Mouse (Mus musculus) hindbrain, embryonic 13.5 days (tissue): ENCODE measurements around the gene Acot7. TPM values are rescaled to one million over a fixed set of nuclear protein-coding genes. Genes with fewer than 3 reads are reported as not detected.

ENCODE experiments used
- ATAC-seq: fragments of 200-750 bp; cut with Nextera tagmentation; 2 replicates; pipeline ENCODE4 v1.8.0; 2017; ENCODE audit warnings: moderate TSS enrichment; ENCODE audit not compliant: low FRiP score
- H3K27ac ChIP-seq: fragments of 300-500 bp; sonication (generic); 2 replicates; pipeline ENCODE4 v1.5.1; 2015; ENCODE audit warnings: inconsistent platforms, mild to moderate bottlenecking, moderate library complexity
- H3K27me3 ChIP-seq: fragments of 300-500 bp; sonication (generic); 2 replicates; pipeline ENCODE4 v1.6.1; 2015; ENCODE audit warnings: mild to moderate bottlenecking, inconsistent platforms
- H3K36me3 ChIP-seq: fragments of 300-500 bp; sonication (generic); 2 replicates; pipeline ENCODE4 v1.6.1; 2015; ENCODE audit warnings: mild to moderate bottlenecking, inconsistent platforms
- H3K4me1 ChIP-seq: fragments of 300-500 bp; sonication (generic); replicated peaks from 2 replicates; pipeline ENCODE4 v1.6.1; 2015; ENCODE audit warnings: inconsistent platforms
- H3K4me2 ChIP-seq: fragments of 300-500 bp; sonication (generic); 2 replicates; pipeline ENCODE4 v1.6.1; 2015; ENCODE audit warnings: inconsistent platforms, mild to moderate bottlenecking, moderate library complexity
- H3K4me3 ChIP-seq: fragments of 300-500 bp; sonication (generic); 2 replicates; pipeline ENCODE4 v1.5.1; 2015; ENCODE audit warnings: mild to moderate bottlenecking, inconsistent platforms
- H3K9ac ChIP-seq: fragments of 300-500 bp; sonication (generic); 2 replicates; pipeline ENCODE4 v1.6.1; 2015; ENCODE audit warnings: mild to moderate bottlenecking, inconsistent platforms
- H3K9me3 ChIP-seq: fragments of 300-500 bp; sonication (generic); 2 replicates; pipeline ENCODE4 v1.6.1; 2016; ENCODE audit warnings: inconsistent platforms
- WGBS: fragments of 180-500 bp; shearing (Covaris S2); methylation state at CpG from one replicate; pipeline ENCODE4 v1.1.7; 2015; 5-methylcytosine and 5-hydroxymethylcytosine counted together
- polyA plus RNA-seq: library from polyadenylated mRNA; unstranded; fragments of >200 nt; fragmentation: Nextera tagmentation; extraction: Ambion mirVana; gene quantifications from 2 replicates; pipeline ENCODE4 v1.2.1, GENCODE M21; 2015

The Acot7 gene
- polyA plus RNA-seq, 1 experiment from 2014 or later = 269 TPM

DNA sequence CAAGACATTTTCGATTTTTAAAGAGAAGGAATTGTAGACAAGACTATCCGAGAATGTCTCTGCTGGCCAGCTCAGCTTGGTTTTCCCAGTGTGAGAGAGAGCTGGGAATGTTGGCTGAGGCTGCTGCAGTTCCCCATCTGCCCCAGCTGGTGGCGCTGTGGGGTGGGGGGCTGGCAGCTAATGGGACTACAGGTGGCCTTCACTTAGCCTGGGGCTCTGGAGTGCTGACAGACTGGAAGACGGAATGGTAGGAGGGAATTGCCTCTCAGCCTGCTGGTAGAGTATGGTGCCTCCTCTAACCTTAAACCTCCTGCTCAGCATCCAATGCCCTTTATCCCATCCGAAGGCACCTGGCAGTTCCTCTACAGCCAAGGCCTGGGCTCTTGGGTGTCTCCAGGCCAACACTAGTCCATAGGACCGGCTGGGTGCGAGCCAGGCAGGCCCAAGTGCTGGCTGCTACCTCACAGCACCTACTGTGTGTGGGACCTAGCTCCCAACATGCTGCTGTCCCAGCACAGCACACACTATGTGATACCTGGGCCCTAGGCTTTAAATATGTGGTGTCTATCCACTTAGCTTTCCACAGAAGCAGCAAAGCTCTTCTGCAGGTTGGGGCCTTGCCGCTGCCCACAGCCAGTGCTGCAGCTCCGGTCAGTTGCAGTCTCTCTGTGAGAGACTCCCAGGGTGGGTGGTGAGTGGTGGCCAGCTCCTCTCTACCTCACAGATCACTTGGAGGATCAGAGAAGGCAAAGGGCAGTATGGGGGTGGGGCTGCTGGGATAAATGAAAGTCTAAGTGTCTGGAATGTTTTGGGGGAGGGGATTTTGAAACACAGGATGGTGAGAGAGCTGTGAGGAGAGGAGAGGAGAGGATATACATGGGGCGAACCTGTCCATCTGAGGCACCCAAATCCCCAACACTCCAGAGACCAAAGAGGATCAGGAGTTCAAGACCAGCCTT is 98.7 kb downstream of the Acot7 start:
- H3K9me3 ChIP-seq = no peaks in the 10 kb centered on the region
- H3K36me3 ChIP-seq = peaks cover 26% of the 10 kb centered on the region
- no peak for ATAC-seq
- no peak overlapping the region for H3K4me2 ChIP-seq
- H3K9ac ChIP-seq = no peak overlapping the region
- H3K4me1 ChIP-seq = peaks cover 36% of the 10 kb centered on the region
- no peak overlapping the region for H3K4me3 ChIP-seq
- 57% methylated on average over 10 of the region's 10 CpGs for WGBS
- H3K27ac ChIP-seq = no peak overlapping the region
- peaks cover 93% of the 10 kb centered on the region for H3K27me3 ChIP-seq

DNA sequence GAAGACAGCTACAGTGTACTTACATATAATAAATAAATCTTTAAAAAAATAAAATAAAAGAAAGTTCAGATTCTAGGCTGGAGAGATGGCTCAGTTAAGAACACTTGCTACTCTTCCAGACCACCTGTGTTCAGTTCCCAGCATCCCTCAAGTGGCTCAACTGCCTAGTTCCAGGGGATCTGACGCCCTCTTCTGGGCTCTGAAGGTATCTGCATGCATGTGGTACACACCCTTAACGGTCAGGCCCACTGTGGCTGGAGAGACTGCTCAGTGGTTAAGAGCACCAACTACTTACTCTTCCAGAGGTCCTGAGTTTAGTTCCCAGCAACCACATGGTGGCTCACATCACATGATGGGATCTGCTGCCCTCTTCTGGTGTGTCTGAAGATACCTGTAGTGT is 100.0 kb downstream of the Acot7 start:
- Histone ChIP-seq H3K9me3 (no peaks in the 10 kb centered on the region), H3K4me1 (peaks cover 29% of the 10 kb centered on the region), H3K4me2 (no peak overlapping the region), H3K27ac (no peak overlapping the region), H3K4me3 (no peak overlapping the region), H3K9ac (no peak overlapping the region), H3K36me3 (peaks cover 21% of the 10 kb centered on the region), H3K27me3 (peaks cover 93% of the 10 kb centered on the region)
- 74% methylated on average over 2 of the region's 2 CpGs for WGBS
- ATAC-seq = no peak

DNA sequence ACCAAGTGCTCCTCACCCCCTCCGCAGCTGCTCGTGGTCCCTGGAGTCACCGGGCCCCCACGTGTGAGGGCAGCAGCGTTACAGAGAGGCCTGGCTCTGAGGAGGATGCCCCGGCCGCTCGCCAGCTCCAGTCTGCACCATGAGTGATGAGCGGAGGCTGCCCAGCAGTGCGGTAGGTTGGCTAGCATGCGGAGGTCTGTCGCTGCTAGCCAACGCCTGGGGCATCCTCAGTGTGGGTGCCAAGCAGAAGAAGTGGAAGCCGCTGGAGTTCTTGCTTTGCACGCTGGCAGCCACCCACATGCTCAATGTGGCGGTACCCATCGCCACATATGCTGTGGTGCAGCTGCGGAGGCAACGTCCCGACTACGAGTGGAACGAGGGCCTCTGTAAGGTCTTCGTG is 101.1 kb downstream of the Acot7 start:
- H3K4me1 ChIP-seq = peaks cover 26% of the 10 kb centered on the region
- no peak for ATAC-seq
- H3K36me3 ChIP-seq = peaks cover 21% of the 10 kb centered on the region
- H3K4me2 ChIP-seq = no peak overlapping the region
- H3K27ac ChIP-seq = no peak overlapping the region
- peaks cover 98% of the 10 kb centered on the region for H3K27me3 ChIP-seq
- no peaks in the 10 kb centered on the region for H3K9me3 ChIP-seq
- no peak overlapping the region for H3K4me3 ChIP-seq
- WGBS = 85% methylated on average over 23 of the region's 23 CpGs
- H3K9ac ChIP-seq = no peak overlapping the region

DNA sequence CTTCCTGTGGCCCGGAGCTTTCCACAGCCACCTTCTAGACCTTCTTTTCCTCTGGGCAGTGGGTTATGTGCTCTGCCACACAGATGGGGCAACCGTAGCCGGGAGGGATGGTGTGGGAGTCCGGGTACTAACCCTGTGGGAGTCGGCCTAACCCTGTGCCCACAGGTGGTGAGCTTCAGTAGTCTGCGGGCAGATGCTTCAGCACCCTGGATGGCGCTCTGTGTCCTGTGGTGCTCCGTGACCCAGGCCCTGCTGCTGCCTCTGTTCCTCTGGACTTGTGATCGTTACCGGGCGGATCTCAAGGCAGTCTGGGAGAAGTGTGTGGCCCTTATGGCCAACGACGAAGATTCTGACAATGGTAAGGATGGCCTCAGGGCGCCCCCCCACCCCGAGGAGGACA is 103.7 kb downstream of the Acot7 start:
- Histone ChIP-seq H3K9ac (no peak overlapping the region), H3K4me3 (no peak overlapping the region), H3K4me2 (no peak overlapping the region), H3K9me3 (no peaks in the 10 kb centered on the region), H3K27me3 (peaks cover 98% of the 10 kb centered on the region), H3K27ac (no peak overlapping the region), H3K4me1 (peaks cover 22% of the 10 kb centered on the region), H3K36me3 (peaks cover 21% of the 10 kb centered on the region)
- WGBS = 61% methylated on average over 15 of the region's 15 CpGs
- no peak for ATAC-seq

DNA sequence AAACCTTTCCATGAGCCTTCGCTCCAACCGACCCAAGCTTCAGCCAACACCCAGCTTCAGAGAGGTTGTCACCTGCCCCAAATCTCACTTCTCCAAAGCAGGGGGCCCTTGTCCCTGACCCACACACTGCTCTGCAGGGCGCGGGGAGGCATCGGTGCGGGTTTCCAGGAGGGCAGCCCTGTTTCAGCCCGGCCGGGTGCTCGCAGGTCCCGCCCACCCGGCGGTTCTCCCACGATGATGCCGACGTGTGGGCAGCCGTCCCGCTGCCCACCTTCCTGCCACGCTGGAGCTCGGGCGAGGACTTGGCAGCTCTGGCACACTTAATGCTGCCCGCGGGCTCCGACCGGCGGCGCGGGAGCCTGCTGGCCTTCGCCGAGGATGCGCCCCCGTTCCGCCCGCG is 104.8 kb downstream of the Acot7 start:
- H3K27ac ChIP-seq = no peak overlapping the region
- H3K9me3 ChIP-seq = no peaks in the 10 kb centered on the region
- no peak for ATAC-seq
- H3K9ac ChIP-seq = peak overlapping the region; percentile 60
- peak overlapping the region; percentile 60 for H3K4me2 ChIP-seq
- 22% methylated on average over 32 of the region's 34 CpGs for WGBS
- H3K4me1 ChIP-seq = peaks cover 33% of the 10 kb centered on the region
- H3K4me3 ChIP-seq = peak overlapping the region; percentile 37
- peaks cover 21% of the 10 kb centered on the region for H3K36me3 ChIP-seq
- peaks cover 99% of the 10 kb centered on the region for H3K27me3 ChIP-seq

DNA sequence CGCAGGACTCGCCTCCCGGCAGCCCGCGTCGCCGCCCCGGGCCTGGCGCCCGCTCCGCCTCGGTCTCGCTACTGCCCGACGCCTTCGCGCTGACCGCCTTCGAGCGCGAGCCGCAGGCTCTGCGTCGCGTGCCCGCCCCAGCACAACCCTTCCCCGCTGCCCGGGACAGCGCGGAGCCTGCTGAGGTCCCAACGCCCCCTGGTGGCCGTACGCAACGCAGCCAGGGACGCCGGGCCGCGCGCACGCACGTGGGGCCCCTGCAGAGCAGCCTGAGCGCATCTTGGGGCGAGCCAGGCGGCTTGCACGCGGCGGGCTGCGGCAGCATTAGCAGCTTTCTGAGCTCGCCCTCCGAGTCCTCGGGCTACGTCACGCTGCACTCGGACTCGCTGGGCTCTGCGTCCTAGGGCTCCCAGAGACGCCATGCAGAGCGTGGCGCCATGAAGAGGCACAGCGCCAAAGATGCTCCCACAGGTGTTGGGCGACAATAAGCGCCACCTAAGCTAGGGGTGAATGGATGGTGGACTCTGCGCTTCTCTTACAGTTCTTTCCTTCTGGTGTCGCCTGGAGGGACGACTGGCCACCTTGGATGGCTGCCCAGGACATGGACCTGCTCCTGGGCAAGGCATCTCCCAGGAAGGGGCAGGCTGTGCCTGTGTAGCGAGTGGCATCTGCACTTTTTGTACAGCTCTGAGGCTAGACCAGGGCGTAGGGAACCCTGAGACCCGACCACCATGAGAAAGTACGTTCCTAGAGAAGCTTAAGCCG is 105.4 kb downstream of the Acot7 start:
- peaks cover 100% of the 10 kb centered on the region for H3K27me3 ChIP-seq
- no peaks in the 10 kb centered on the region for H3K9me3 ChIP-seq
- peaks cover 39% of the 10 kb centered on the region for H3K4me1 ChIP-seq
- peak overlapping the region; percentile 60 for H3K4me2 ChIP-seq
- no peak overlapping the region for H3K27ac ChIP-seq
- H3K9ac ChIP-seq = peak overlapping the region; percentile 60
- ATAC-seq = peak; percentile 73
- H3K36me3 ChIP-seq = peaks cover 18% of the 10 kb centered on the region
- H3K4me3 ChIP-seq = peak overlapping the region; percentile 37
- 5% methylated on average over 68 of the region's 70 CpGs for WGBS

DNA sequence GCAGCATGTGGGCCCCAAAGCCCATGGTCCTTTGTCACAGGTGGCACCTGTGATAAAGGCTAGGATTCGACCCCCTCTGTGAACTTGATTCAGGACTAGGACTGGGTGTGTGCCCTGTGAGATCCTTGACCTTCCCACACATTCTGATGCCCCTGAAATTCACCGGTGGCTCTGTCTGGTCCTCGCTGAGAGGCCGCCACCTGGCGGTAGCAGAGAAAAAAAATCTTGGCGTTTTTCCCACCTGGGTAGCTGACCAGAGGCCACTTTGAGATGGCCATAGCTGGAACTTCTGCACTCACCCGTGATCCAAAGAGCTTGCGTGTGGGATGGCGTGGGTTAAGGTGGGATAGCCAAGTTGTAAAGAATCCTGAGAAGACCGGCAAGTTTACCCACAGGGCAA is 107.6 kb downstream of the Acot7 start:
- Histone ChIP-seq H3K9me3 (no peaks in the 10 kb centered on the region), H3K4me2 (peak overlapping the region; percentile 62; the same call in 1 of the 2 replicates), H3K27me3 (peaks cover 97% of the 10 kb centered on the region), H3K9ac (no peak overlapping the region), H3K36me3 (peaks cover 9% of the 10 kb centered on the region), H3K4me1 (peaks cover 52% of the 10 kb centered on the region), H3K4me3 (0 out of 2 replicates have a peak overlapping the region, but pooled peaks have one; percentile 38), H3K27ac (no peak overlapping the region)
- 6% methylated on average over 10 of the region's 10 CpGs for WGBS
- no peak for ATAC-seq

DNA sequence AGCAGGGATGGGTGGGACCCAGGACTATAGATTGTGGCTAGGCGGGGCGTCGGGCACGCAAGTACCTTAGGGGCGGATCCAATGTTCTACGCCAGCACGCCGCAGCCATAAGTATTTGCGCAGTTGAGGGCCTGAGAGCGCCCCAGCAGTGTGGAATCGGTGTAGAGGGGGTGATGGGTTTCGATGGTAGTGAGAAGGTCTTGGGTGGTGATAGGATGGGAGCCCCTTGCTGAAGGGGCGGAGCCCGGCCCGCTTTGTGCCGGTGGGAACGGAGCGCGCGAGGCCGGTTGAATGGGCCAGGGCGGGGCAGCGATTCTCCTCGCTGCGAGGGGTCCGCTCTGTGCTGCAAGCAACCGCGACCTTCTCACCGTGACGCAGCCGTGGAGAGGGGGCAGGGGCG is 108.2 kb downstream of the Acot7 start:
- Histone ChIP-seq H3K4me3 (peak overlapping the region; percentile 38), H3K27ac (no peak overlapping the region), H3K4me1 (peaks cover 59% of the 10 kb centered on the region), H3K4me2 (peak overlapping the region; percentile 62), H3K9me3 (no peaks in the 10 kb centered on the region), H3K27me3 (peaks cover 97% of the 10 kb centered on the region), H3K9ac (peak overlapping the region; percentile 64), H3K36me3 (peaks cover 5% of the 10 kb centered on the region; the same call in 1 of the 2 replicates)
- under 1% methylated on average over 32 of the region's 32 CpGs for WGBS
- no peak for ATAC-seq

DNA sequence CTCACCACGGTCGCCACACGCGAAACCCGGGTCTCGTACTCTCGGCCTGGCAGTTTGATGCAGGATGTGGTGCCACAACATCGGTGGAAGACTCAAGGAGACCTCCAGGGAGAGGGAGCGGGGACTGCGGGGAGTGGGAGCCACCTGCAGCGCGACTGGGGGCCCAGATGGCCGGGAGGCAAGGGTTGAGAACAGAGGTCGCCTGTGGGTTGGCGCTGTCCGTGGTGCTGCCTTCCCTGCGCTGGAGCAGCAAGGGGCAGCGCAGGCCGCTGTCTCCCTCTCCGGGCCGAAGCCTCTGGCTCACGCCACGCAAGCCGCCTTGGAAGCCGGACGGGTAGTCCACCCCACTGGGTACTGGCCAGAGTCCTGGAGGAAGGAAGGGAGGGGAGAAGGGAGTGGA is 109.0 kb downstream of the Acot7 start:
- peak overlapping the region; percentile 64; the same call in 1 of the 2 replicates for H3K9ac ChIP-seq
- H3K36me3 ChIP-seq = no peaks in the 10 kb centered on the region
- H3K4me1 ChIP-seq = peaks cover 65% of the 10 kb centered on the region
- peaks cover 97% of the 10 kb centered on the region for H3K27me3 ChIP-seq
- H3K4me3 ChIP-seq = peak overlapping the region; percentile 38
- H3K9me3 ChIP-seq = no peaks in the 10 kb centered on the region
- no peak overlapping the region for H3K27ac ChIP-seq
- no peak for ATAC-seq
- H3K4me2 ChIP-seq = peak overlapping the region; percentile 62
- 1% methylated on average over 26 of the region's 26 CpGs for WGBS

DNA sequence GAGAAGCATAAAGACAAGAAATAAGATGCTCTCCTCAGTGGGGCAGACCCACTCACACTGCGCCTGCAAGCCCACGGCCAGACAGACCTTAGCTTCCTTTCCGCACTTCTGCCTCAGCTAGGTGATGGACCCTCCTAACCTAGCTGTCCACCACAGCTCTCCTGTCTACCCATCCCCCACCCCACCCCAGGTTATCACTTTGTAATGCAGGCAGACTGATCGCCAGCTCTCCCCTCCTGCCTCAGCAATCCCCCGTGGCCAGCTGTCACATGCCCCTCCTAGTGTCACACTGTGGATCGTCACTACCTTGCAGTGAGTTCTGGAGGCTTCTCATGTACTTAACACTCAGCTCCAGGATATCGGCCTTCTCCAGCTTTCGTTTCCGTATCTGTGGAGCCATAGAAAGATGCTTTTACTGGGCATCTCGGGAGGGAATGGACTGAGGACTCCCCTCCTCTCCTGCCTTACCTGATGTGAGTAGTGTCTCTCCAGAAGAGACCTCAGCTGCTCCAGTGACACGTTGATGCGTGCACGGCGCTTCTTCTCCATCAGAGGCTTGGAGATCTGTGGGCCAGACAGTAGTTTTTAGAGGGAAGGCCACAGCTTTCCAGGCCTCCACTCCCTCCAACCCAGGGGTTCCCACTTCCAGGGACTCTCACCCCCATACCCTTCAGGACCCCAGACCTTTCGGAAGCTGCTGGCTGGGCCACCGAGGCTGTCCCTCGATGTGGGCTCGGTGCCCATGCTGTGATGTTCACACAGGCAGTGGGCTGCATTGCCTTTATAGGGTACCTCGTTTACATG is 109.6 kb downstream of the Acot7 start:
- WGBS = 5% methylated on average over 19 of the region's 19 CpGs
- H3K9me3 ChIP-seq = no peaks in the 10 kb centered on the region
- H3K4me1 ChIP-seq = peaks cover 71% of the 10 kb centered on the region
- peak overlapping the region; percentile 62 for H3K4me2 ChIP-seq
- H3K36me3 ChIP-seq = no peaks in the 10 kb centered on the region
- no peak for ATAC-seq
- peaks cover 97% of the 10 kb centered on the region for H3K27me3 ChIP-seq
- H3K9ac ChIP-seq = 0 out of 2 replicates have a peak overlapping the region, but pooled peaks have one; percentile 35
- H3K27ac ChIP-seq = no peak overlapping the region
- no peak overlapping the region for H3K4me3 ChIP-seq

DNA sequence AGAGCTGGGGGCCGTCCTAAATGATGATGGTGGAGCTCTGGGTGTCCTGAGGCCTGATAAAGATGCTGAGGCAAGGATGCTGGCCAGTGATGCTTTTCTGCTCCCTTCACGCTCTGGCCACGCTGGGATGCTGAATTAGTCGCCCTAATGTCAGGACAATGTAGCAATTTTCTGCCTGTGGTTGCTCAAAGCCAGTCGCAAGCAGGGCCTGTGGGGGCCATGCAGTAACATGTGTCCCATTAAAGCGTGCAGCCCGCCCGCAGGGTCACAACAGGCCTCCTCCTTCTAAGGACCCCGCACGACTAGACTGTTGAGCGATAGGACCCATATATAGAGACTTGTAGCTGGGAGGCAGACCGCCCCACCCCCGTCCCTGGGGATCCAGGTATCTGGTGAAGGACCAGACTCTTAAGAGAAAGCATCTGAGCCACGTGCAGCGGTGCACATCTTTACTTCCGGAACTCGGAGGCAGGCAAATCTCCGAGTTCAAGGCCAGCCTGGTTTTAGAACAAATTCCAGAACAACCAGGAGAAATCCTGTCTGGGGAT is 110.5 kb downstream of the Acot7 start:
- Histone ChIP-seq H3K27ac (no peak overlapping the region), H3K4me2 (no peak overlapping the region), H3K4me3 (no peak overlapping the region), H3K9me3 (no peaks in the 10 kb centered on the region), H3K4me1 (peaks cover 71% of the 10 kb centered on the region), H3K36me3 (no peaks in the 10 kb centered on the region), H3K27me3 (peaks cover 97% of the 10 kb centered on the region), H3K9ac (no peak overlapping the region)
- 28% methylated on average over 18 of the region's 18 CpGs for WGBS
- ATAC-seq = no peak
